Mouse (Mus musculus) midbrain, embryonic 14.5 days (tissue): Measurements from ENCODE around the gene Llgl2. TPM values are rescaled to one million over a fixed set of nuclear protein-coding genes. Genes with fewer than 3 reads are reported as not detected.

ENCODE experiments used
- ATAC-seq: fragments of 200-750 bp; cut with Nextera tagmentation; 2 replicates; pipeline ENCODE4 v1.8.0; 2017; ENCODE audit warnings: moderate number of reproducible peaks, moderate library complexity; ENCODE audit not compliant: low FRiP score, low TSS enrichment
- DNase-seq: peaks from one replicate; pipeline ENCODE4 v3.0.0-alpha.2; 2015
- H3K27ac ChIP-seq: fragments of 300-500 bp; sonication (generic); replicated peaks from 2 replicates; pipeline ENCODE4 v1.5.1; 2014; ENCODE audit warnings: mild to moderate bottlenecking, low read depth, low read length, moderate library complexity
- H3K27me3 ChIP-seq: fragments of 300-500 bp; sonication (generic); 2 replicates; pipeline ENCODE4 v1.6.1; 2014; ENCODE audit warnings: low read length, control low read depth, mixed read lengths; ENCODE audit not compliant: control insufficient read depth, insufficient read depth
- H3K36me3 ChIP-seq: fragments of 300-500 bp; sonication (generic); 2 replicates; pipeline ENCODE4 v1.6.1; 2014; ENCODE audit warnings: low read length, control low read depth; ENCODE audit not compliant: control insufficient read depth, insufficient read depth
- H3K4me1 ChIP-seq: fragments of 300-500 bp; sonication (generic); 2 replicates; pipeline ENCODE4 v1.6.1; 2014; ENCODE audit warnings: mild to moderate bottlenecking, antibody characterized with exemption, low read length, control low read depth; ENCODE audit not compliant: control insufficient read depth, insufficient read depth
- H3K4me2 ChIP-seq: fragments of 300-500 bp; sonication (generic); 2 replicates; pipeline ENCODE4 v1.6.1; 2014; ENCODE audit warnings: mild to moderate bottlenecking, low read length, moderate library complexity
- H3K4me3 ChIP-seq: fragments of 300-500 bp; sonication (generic); replicated peaks from 2 replicates; pipeline ENCODE4 v1.5.1; 2014; ENCODE audit warnings: low read depth, low read length
- H3K9ac ChIP-seq: fragments of 300-500 bp; sonication (generic); replicated peaks from 2 replicates; pipeline ENCODE4 v1.6.1; 2014; ENCODE audit warnings: mild to moderate bottlenecking, low read length, moderate library complexity
- H3K9me3 ChIP-seq: fragments of 300-500 bp; sonication (generic); 2 replicates; pipeline ENCODE4 v1.6.1; 2016; ENCODE audit warnings: low read length, control low read depth, mixed read lengths; ENCODE audit not compliant: control insufficient read depth
- WGBS: fragments of 180-500 bp; shearing (Covaris S2); extraction: QIAGEN DNeasy Blood & Tissue Kit; methylation state at CpG from one replicate; pipeline ENCODE4 v1.1.7; 2014; 5-methylcytosine and 5-hydroxymethylcytosine counted together
- polyA plus RNA-seq: library from polyadenylated mRNA; unstranded; fragments of >200 nt; fragmentation: Nextera tagmentation; extraction: Ambion mirVana; gene quantifications from 2 replicates; pipeline ENCODE4 v1.2.1, GENCODE M21; 2014

Llgl2 gene
- polyA plus RNA-seq, 1 experiment from 2014 or later, result 0.63 TPM

GRCm38 (mm10) chr11:115836656-115837395, 13.0 kb downstream of the Llgl2 start:
- H3K9me3 ChIP-seq, result no peaks in the 10 kb centered on the region
- no peak overlapping the region for H3K27ac ChIP-seq
- H3K4me2 ChIP-seq, result no peak overlapping the region
- no peaks in the 10 kb centered on the region for H3K27me3 ChIP-seq
- H3K4me1 ChIP-seq, result no peaks in the 10 kb centered on the region
- H3K36me3 ChIP-seq, result no peaks in the 10 kb centered on the region
- WGBS, result 14% methylated on average over 11 of the region's 11 CpGs
- DNase-seq (no peak), ATAC-seq (no peak)
- no peak overlapping the region for H3K9ac ChIP-seq
- H3K4me3 ChIP-seq, result no peak overlapping the region

- H3K27ac ChIP-seq, result no peak overlapping the region
- no peaks in the 10 kb centered on the region for H3K4me1 ChIP-seq
- no peak overlapping the region for H3K9ac ChIP-seq
- ATAC-seq (no peak), DNase-seq (no peak)
- H3K36me3 ChIP-seq, result no peaks in the 10 kb centered on the region
- 92% methylated on average over 22 of the region's 22 CpGs for WGBS
- H3K4me2 ChIP-seq, result no peak overlapping the region
- no peaks in the 10 kb centered on the region for H3K27me3 ChIP-seq
- no peak overlapping the region for H3K4me3 ChIP-seq
- no peaks in the 10 kb centered on the region for H3K9me3 ChIP-seq
Observed at GRCm38 (mm10) chr11:115837606-115838345, 13.9 kb downstream of the Llgl2 start.

- Histone ChIP-seq H3K4me3 (no peak overlapping the region), H3K9ac (no peak overlapping the region), H3K9me3 (no peaks in the 10 kb centered on the region), H3K36me3 (no peaks in the 10 kb centered on the region), H3K4me2 (no peak overlapping the region), H3K27ac (no peak overlapping the region), H3K27me3 (no peaks in the 10 kb centered on the region), H3K4me1 (no peaks in the 10 kb centered on the region)
- WGBS, result 59% methylated on average over 4 of the region's 4 CpGs
- DNase-seq (no peak), ATAC-seq (no peak)
Observed at GRCm38 (mm10) chr11:115838895-115839311, 15.1 kb downstream of the Llgl2 start.

- H3K27me3 ChIP-seq, result no peaks in the 10 kb centered on the region
- 60% methylated on average over 3 of the region's 3 CpGs for WGBS
- H3K9me3 ChIP-seq, result no peaks in the 10 kb centered on the region
- H3K4me1 ChIP-seq, result no peaks in the 10 kb centered on the region
- H3K9ac ChIP-seq, result no peak overlapping the region
- no peak overlapping the region for H3K4me2 ChIP-seq
- no peaks in the 10 kb centered on the region for H3K36me3 ChIP-seq
- no peak overlapping the region for H3K27ac ChIP-seq
- no peak for DNase-seq
- ATAC-seq, result no peak
- H3K4me3 ChIP-seq, result no peak overlapping the region
Observed at GRCm38 (mm10) chr11:115839732-115840131, 15.9 kb downstream of the Llgl2 start.

- Histone ChIP-seq H3K4me1 (no peaks in the 10 kb centered on the region), H3K27me3 (no peaks in the 10 kb centered on the region), H3K4me3 (no peak overlapping the region), H3K9me3 (no peaks in the 10 kb centered on the region), H3K27ac (no peak overlapping the region), H3K4me2 (no peak overlapping the region), H3K36me3 (no peaks in the 10 kb centered on the region), H3K9ac (no peak overlapping the region)
- DNase-seq (no peak), ATAC-seq (no peak)
- WGBS, result 85% methylated on average over 6 of the region's 6 CpGs
Observed at GRCm38 (mm10) chr11:115841044-115841443, 17.2 kb downstream of the Llgl2 start.

GRCm38 (mm10) chr11:115841961-115842550, 18.2 kb downstream of the Llgl2 start:
- Histone ChIP-seq H3K36me3 (no peaks in the 10 kb centered on the region), H3K27me3 (no peaks in the 10 kb centered on the region), H3K27ac (peak overlapping the region; percentile 37; the same call in 1 of the 2 replicates), H3K9ac (no peak overlapping the region), H3K4me3 (no peak overlapping the region), H3K9me3 (no peaks in the 10 kb centered on the region), H3K4me1 (no peaks in the 10 kb centered on the region), H3K4me2 (no peak overlapping the region)
- ATAC-seq (no peak), DNase-seq (no peak)
- 23% methylated on average over 6 of the region's 6 CpGs for WGBS

- WGBS, result 79% methylated on average over 11 of the region's 14 CpGs
- no peak for ATAC-seq
- DNase-seq, result no peak
Observed at GRCm38 (mm10) chr11:115843141-115843890, 19.5 kb downstream of the Llgl2 start.

GRCm38 (mm10) chr11:115843891-115844239, 20.0 kb downstream of the Llgl2 start:
- H3K9me3 ChIP-seq, result no peaks in the 10 kb centered on the region
- H3K4me2 ChIP-seq, result no peak overlapping the region
- no peaks in the 10 kb centered on the region for H3K4me1 ChIP-seq
- H3K36me3 ChIP-seq, result no peaks in the 10 kb centered on the region
- no peak overlapping the region for H3K27ac ChIP-seq
- H3K9ac ChIP-seq, result no peak overlapping the region
- ATAC-seq (no peak), DNase-seq (no peak)
- 88% methylated on average over 5 of the region's 5 CpGs for WGBS
- no peaks in the 10 kb centered on the region for H3K27me3 ChIP-seq
- H3K4me3 ChIP-seq, result no peak overlapping the region

More at GRCm38 (mm10) chr11:115843141-115843890, 19.5 kb downstream of the Llgl2 start:
- no peak overlapping the region for H3K9ac ChIP-seq
- H3K27me3 ChIP-seq, result no peaks in the 10 kb centered on the region
- H3K4me1 ChIP-seq, result no peaks in the 10 kb centered on the region
- no peak overlapping the region for H3K4me2 ChIP-seq
- no peak overlapping the region for H3K27ac ChIP-seq
- H3K36me3 ChIP-seq, result no peaks in the 10 kb centered on the region
- no peak overlapping the region for H3K4me3 ChIP-seq
- H3K9me3 ChIP-seq, result no peaks in the 10 kb centered on the region
